Mouse (Mus musculus): ENCODE data around the gene Hist1h1b. TPM values are rescaled to one million over a fixed set of nuclear protein-coding genes. Genes with fewer than 3 reads are reported as not detected.

Gene Hist1h1b
- polyA plus RNA-seq, 1 experiment from 2014 or later: 43.0 TPM

DNA sequence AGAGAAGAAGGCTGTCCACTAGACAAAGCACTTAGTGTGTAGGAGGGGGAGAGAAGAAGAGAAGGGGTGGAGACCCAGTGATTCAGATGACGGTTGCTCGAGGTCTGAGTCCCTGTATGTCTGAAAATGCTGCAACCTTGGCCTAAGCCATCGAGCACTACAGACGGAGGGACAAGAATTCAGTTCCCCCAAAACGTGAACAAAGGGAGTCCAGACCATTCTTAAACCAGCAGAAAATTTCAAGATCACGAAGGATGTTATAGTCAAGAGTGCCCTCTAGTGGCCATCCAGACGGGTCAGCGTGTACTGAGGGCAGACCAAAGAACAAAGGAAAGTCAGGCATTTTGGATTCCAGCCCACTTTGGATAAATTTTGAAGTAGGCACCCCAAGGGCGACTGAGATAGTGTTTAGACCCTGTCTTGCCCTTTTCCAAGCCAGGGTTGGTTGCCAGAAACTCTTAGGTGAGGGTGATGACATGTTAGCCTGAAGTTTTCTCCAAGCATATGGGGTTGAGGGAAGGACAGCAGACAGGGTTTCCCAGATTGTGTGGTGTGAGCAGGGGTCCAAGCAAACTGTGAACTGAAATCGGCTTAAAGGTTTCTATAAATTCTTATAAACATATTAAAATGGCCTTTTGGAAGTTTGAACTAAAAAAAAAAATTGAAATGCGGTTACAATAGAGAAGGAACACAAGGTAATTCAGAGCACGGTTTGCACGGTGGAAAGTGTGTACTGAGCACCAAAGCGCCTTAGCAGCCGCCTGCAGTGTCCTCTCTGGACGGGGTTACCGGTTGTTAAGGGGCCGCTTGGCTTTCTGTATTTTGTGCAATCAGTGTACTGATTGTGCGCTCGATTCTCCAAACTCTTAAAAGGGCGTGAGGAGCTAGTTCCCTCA, 46.2 kb downstream of the Hist1h1b start:
- WGBS: under 1% methylated on average over 21 of the region's 21 CpGs
- peak; percentile 85 for DNase-seq (ENCODE audit: extremely low spot score, low spot score)
- H3K4me1 ChIP-seq: peaks cover 35% of the 10 kb centered on the region
- H3K36me3 ChIP-seq (replicated peaks): no peaks in the 10 kb centered on the region
- H3K27ac ChIP-seq: peak overlapping the region; percentile 99
- H3K9me3 ChIP-seq: no peaks in the 10 kb centered on the region
- peak overlapping the region; percentile 57 for H3K4me3 ChIP-seq
- H3K27me3 ChIP-seq (ENCODE audit: poor library complexity, severe bottlenecking): no peaks in the 10 kb centered on the region

DNA sequence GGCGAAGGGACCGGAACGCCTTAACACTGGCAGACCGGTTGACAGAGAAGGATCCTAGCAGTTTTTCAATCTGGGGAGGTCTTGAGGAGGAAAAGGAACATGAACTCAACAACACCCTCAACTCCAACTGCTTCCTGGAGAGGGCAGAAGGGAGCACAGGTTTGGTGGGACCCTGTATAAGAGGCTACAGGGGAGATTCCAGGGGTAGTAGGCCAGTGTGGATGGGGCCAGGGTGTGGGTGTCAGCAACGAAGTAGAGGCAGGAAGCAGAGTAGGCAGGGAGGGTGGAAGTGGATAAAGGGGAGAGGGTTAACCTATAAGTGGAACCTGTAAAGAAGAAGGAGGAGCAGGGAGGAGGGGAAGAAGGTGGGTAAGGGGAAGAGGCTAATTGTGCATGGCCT, 47.0 kb downstream of the Hist1h1b start:
- Histone ChIP-seq H3K27ac (peak overlapping the region; percentile 99), H3K36me3 (replicated peaks) (no peaks in the 10 kb centered on the region), H3K9me3 (no peaks in the 10 kb centered on the region), H3K4me1 (peaks cover 35% of the 10 kb centered on the region), H3K4me3 (peak overlapping the region; percentile 57), H3K27me3 (ENCODE audit: poor library complexity, severe bottlenecking) (no peaks in the 10 kb centered on the region)
- WGBS: 60% methylated on average over 5 of the region's 5 CpGs
- DNase-seq (ENCODE audit: extremely low spot score, low spot score): peak; percentile 41

Small RNAs within 50 kb of the gene (microRNA-seq; reads per million reads assigned to microRNA genes)
- gene Gm19658 (not detected), gene Gm44346 (not detected), gene Gm44454 (not detected)

Other genes with a start within 250 kb of the Hist1h1b start
- gene Zkscan8, start 249.5 kb downstream of the Hist1h1b start, polyA plus RNA-seq (2016; fragmentation: Nextera tagmentation; extraction: Ambion mirVana): 7.0 and 9.1 TPM in 2 replicates
- gene Olfr1366, start 237.8 kb downstream of the Hist1h1b start, polyA plus RNA-seq (2016; fragmentation: Nextera tagmentation; extraction: Ambion mirVana): 0.15 and 0.20 TPM in 2 replicates
- not detected in 2 replicates for gene Olfr1535, start 220.7 kb downstream of the Hist1h1b start, polyA plus RNA-seq (2016; fragmentation: Nextera tagmentation; extraction: Ambion mirVana)
- gene Olfr1364, start 198.9 kb downstream of the Hist1h1b start, polyA plus RNA-seq (2016; fragmentation: Nextera tagmentation; extraction: Ambion mirVana): not detected in 2 replicates
- not detected in 2 replicates for gene Olfr1362, start 166.6 kb downstream of the Hist1h1b start, polyA plus RNA-seq (2016; fragmentation: Nextera tagmentation; extraction: Ambion mirVana)
- not detected in 2 replicates for gene Olfr11, start 138.1 kb downstream of the Hist1h1b start, polyA plus RNA-seq (2016; fragmentation: Nextera tagmentation; extraction: Ambion mirVana)
- not detected in 2 replicates for gene Olfr1361, start 117.2 kb downstream of the Hist1h1b start, polyA plus RNA-seq (2016; fragmentation: Nextera tagmentation; extraction: Ambion mirVana)
- not detected in 2 replicates for gene Olfr1360, start 103.2 kb downstream of the Hist1h1b start, polyA plus RNA-seq (2016; fragmentation: Nextera tagmentation; extraction: Ambion mirVana)
- not detected in 2 replicates for gene Olfr1359, start 82.5 kb downstream of the Hist1h1b start, polyA plus RNA-seq (2016; fragmentation: Nextera tagmentation; extraction: Ambion mirVana)
- 1.5 and 2.0 TPM in 2 replicates for gene Hist1h2bl, start 64.5 kb downstream of the Hist1h1b start, polyA plus RNA-seq (2016; fragmentation: Nextera tagmentation; extraction: Ambion mirVana)
- gene Hist1h2ai, start 64.2 kb downstream of the Hist1h1b start, polyA plus RNA-seq (2016; fragmentation: Nextera tagmentation; extraction: Ambion mirVana): 11.9 and 12.0 TPM in 2 replicates
- gene Hist1h3h, start 63.0 kb downstream of the Hist1h1b start, polyA plus RNA-seq (2016; fragmentation: Nextera tagmentation; extraction: Ambion mirVana): 9.4 and 11.1 TPM in 2 replicates
- 5.3 and 5.6 TPM in 2 replicates for gene Hist1h2bm, start 58.6 kb downstream of the Hist1h1b start, polyA plus RNA-seq (2016; fragmentation: Nextera tagmentation; extraction: Ambion mirVana)
- gene Hist1h4j, start 45.6 kb downstream of the Hist1h1b start, polyA plus RNA-seq (2016; fragmentation: Nextera tagmentation; extraction: Ambion mirVana): 0.97 and 1.8 TPM in 2 replicates
- 1.8 and 5.8 TPM in 2 replicates for gene Hist1h4k, start 30.1 kb downstream of the Hist1h1b start, polyA plus RNA-seq (2016; fragmentation: Nextera tagmentation; extraction: Ambion mirVana)
- 17.5 and 18.1 TPM in 2 replicates for gene Hist1h2ak, start 26.8 kb downstream of the Hist1h1b start, polyA plus RNA-seq (2016; fragmentation: Nextera tagmentation; extraction: Ambion mirVana)
- gene Hist1h2bn, start 26.5 kb downstream of the Hist1h1b start, polyA plus RNA-seq (2016; fragmentation: Nextera tagmentation; extraction: Ambion mirVana): 1.6 and 1.8 TPM in 2 replicates
- gene Hist1h3i, start 2.7 kb upstream of the Hist1h1b start, polyA plus RNA-seq (2016; fragmentation: Nextera tagmentation; extraction: Ambion mirVana): 120 and 124 TPM in 2 replicates
- 11.9 and 17.4 TPM in 2 replicates for gene Hist1h2an, start 6.6 kb upstream of the Hist1h1b start, polyA plus RNA-seq (2016; fragmentation: Nextera tagmentation; extraction: Ambion mirVana)
- gene Hist1h2bp, start 6.8 kb upstream of the Hist1h1b start, polyA plus RNA-seq (2016; fragmentation: Nextera tagmentation; extraction: Ambion mirVana): 4.3 and 4.8 TPM in 2 replicates
- 19.8 and 21.9 TPM in 2 replicates for gene Hist1h2bq, start 29.6 kb upstream of the Hist1h1b start, polyA plus RNA-seq (2016; fragmentation: Nextera tagmentation; extraction: Ambion mirVana)
- 4.2 TPM in 1 of 2 replicates, not detected in the other for gene Hist1h2ao, start 29.8 kb upstream of the Hist1h1b start, polyA plus RNA-seq (2016; fragmentation: Nextera tagmentation; extraction: Ambion mirVana)
- not detected in 2 replicates for gene Hist1h4m, start 31.1 kb upstream of the Hist1h1b start, polyA plus RNA-seq (2016; fragmentation: Nextera tagmentation; extraction: Ambion mirVana)
- 9.3 and 9.4 TPM in 2 replicates for gene Hist1h4n, start 51.6 kb upstream of the Hist1h1b start, polyA plus RNA-seq (2016; fragmentation: Nextera tagmentation; extraction: Ambion mirVana)
- gene Hist1h2ap, start 52.9 kb upstream of the Hist1h1b start, polyA plus RNA-seq (2016; fragmentation: Nextera tagmentation; extraction: Ambion mirVana): 6,723 and 6,843 TPM in 2 replicates
- 20.1 and 23.1 TPM in 2 replicates for gene Hist1h2br, start 53.1 kb upstream of the Hist1h1b start, polyA plus RNA-seq (2016; fragmentation: Nextera tagmentation; extraction: Ambion mirVana)
- 24.3 and 26.8 TPM in 2 replicates for gene Zfp184, start 164.5 kb upstream of the Hist1h1b start, polyA plus RNA-seq (2016; fragmentation: Nextera tagmentation; extraction: Ambion mirVana)
- gene Pom121l2, start 200.6 kb upstream of the Hist1h1b start, polyA plus RNA-seq (2016; fragmentation: Nextera tagmentation; extraction: Ambion mirVana): 0.09 TPM in 1 of 2 replicates, not detected in the other
- gene Prss16, start 229.1 kb upstream of the Hist1h1b start, polyA plus RNA-seq (2016; fragmentation: Nextera tagmentation; extraction: Ambion mirVana): 0.26 and 0.41 TPM in 2 replicates

All from forebrain, embryonic 10.5 days (tissue).